In the genomic region with DNA sequence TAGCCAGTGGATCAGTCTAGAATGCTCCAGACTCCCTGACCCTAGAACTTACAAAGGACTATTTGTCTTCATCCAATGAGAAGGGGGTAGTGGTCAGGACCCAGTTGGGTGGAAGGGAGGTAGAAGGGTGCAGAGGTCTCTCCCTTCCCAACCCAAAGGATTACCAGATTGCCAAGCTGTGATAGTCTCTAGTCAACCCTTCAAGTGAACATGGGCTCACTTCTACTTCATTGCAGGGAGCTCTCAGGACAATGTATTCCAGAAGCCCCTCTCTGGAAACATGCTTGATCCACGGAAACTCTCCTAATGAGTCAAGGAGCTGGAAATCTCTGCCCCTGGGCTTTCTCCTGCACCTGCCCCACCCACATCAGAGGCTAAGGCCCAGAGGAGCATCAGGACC, we compare ENCODE assay signal across 12 mouse cellular contexts. TPM values are rescaled to one million over a fixed set of nuclear protein-coding genes. Genes with fewer than 3 reads are reported as not detected.
"Had no signal": no experiment of that assay in that cellular context is flagged by ENCODE, and none has a peak within 500 bp of the region (broad histone marks: within the 10 kb centered on the region; RNA-seq: fewer than 3 reads in every experiment).

No protein-coding gene starts in this region.

- H3K9ac ChIP-seq: limb, embryonic 15.5 days; liver, embryonic 12.5 days; lung, embryonic 14.5 days; midbrain, embryonic 13.5 days; neural tube, embryonic 12.5 days had no signal

- DNase-seq: kidney, adult 8-10 months; kidney, postnatal 25 days; lung, embryonic 14.5 days had no signal

- H3K9me3 ChIP-seq: limb, embryonic 15.5 days; liver, embryonic 12.5 days; midbrain, embryonic 13.5 days; neural tube, embryonic 12.5 days had no signal

- H3K36me3 ChIP-seq: limb, embryonic 15.5 days; liver, embryonic 12.5 days; midbrain, embryonic 13.5 days; neural tube, embryonic 12.5 days had no signal

- H3K4me2 ChIP-seq: limb, embryonic 15.5 days; liver, embryonic 12.5 days; lung, embryonic 14.5 days; midbrain, embryonic 13.5 days; neural tube, embryonic 12.5 days had no signal

- ATAC-seq: intestine, postnatal 0 days; liver, embryonic 12.5 days; midbrain, embryonic 13.5 days had no signal

- H3K4me1 ChIP-seq: liver, embryonic 12.5 days; neural tube, embryonic 12.5 days had no signal

- H3K27ac ChIP-seq: left cerebral cortex, adult 2 months; limb, embryonic 15.5 days; liver, embryonic 12.5 days; midbrain, embryonic 13.5 days; neural tube, embryonic 12.5 days; stomach, postnatal 0 days had no signal

- H3K4me3 ChIP-seq: left cerebral cortex, adult 2 months; limb, embryonic 15.5 days; liver, embryonic 12.5 days; midbrain, embryonic 13.5 days; myocyte; neural tube, embryonic 12.5 days had no signal

RNA-seq across cellular contexts. Expression of a gene that starts 1.5 kb away (rescaled TPM):
- total RNA-seq: megakaryocyte-erythroid progenitor cell, adult 5-6 weeks had no signal
- polyA plus RNA-seq: intestine, postnatal 0 days; liver, embryonic 12.5 days; stomach, postnatal 0 days had no signal
